Mouse (Mus musculus) ovary, postnatal 14 days (tissue): ENCODE measurements around the gene Chrna10.

ENCODE experiments used
- DNase-seq: peaks from one replicate; pipeline ENCODE4 v3.0.0; 2022; ENCODE audit warnings: low spot score

Chrna10 gene

DNA sequence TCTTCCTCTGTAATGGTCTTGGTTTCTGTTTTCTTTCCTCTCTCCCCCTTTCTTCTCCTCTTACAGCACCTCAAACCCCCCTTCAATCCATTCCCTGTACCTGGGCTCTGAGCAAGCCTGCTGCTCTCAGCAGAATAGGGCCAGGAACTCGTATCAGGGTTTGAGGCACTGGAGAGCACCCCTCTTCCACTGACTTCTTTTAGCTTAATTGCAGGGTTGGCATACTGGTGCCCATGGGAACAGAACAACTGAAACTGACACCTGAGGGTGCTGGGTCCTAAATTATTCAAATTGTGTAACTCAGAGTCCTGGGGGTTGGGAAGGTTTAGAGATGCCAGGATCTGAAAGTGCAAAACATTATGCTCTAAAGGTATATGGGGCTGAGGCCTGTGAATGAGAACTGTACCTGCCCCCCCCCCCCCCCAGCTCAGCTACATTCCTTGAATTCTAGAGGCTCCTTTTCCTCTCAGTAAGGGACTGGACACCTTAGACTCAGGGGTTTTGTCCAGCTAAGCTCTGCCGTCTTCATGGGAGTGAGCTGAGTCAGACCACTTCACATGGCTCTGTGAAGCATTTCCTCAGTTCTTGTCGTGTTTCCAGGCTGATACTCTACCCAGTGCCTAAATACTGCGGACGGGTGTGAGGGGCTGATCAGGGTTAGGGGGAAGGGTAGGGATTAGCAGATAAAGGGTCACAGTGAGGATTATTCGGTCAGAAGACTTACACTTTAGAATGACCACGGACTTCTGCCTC, at the start of gene Chrna10:
Gene Chrna10, minus strand, starts transcription at position 250 of the 753 bp plus-strand sequence.
- no peak for DNase-seq

DNA sequence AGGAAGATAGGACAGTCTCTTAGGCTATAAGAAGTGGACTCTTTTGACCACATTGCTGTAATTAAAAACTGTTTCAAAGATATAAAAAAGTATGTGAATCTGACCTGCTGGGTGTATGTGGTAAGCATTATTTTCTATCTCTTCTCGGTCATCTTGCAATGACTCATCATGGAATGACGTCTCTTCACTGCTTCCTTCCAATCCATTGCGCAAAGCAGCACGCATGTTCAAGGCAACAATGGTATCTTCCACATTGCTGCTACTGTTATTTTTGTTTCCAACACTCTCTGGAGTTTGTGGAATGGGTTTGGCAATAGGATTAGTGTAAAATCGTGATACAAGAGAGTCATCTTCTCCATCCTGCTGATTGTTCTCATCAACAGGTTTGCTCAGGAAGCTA, 37.1 kb upstream of the Chrna10 start:
- no peak for DNase-seq

DNA sequence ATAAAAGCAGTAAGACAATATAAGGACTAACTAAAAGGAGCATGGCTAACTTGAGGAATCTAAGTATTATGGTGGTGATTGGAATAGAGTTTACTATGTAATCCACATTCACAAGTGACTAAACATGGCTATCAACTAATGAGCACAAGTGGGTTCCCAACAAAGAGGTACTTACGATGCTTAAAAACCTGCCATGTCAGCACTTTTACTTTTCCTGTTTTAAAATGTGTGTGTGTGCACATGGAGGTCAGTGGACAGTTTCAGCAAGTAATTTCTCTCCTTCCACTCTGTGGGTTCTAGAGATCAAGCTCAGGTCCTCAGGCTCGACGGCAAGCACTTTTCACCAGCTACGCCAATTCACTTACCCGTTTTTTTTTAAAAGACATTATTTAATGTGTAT, 21.3 kb upstream of the Chrna10 start:
- DNase-seq: no peak

DNA sequence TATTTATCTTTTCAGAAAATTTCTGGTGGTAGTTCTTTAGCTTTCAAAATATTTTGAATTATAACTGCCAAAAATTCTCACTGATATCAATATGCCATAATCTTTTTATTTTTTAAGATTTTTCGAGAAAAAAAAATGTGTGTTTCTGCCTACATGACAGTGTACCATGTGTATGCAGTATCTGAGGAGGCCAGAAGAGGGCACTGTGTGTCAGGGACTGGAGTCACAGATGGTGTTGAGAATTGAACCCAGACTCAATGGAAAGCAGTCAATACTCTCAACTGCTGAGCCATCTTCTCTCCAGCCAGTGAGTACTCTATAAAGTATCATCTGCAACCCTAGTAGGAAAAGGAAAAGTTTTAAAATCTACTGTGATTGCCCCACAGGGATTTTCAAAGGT, 20.8 kb upstream of the Chrna10 start:
- no peak for DNase-seq

DNA sequence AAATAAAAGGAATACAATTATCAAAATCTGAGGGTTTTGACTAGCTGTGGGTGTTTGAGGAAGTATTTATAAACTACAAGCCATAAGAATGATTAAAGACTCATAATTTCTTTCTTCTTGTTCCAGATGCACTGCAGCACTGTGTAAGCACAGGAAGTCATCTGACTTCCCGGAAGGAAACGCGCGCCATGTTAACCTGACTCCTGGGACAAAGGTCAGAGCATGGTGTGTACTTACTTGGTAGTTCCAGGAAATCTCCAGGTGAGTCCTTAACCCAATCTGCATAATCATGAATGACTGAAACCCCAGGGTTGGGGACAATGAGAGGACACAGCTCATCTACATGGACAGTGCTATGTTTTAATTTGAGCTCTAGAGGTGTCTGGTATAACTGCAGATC, 15.8 kb upstream of the Chrna10 start:
- DNase-seq: no peak

- no peak for DNase-seq
Measured at GRCm38 (mm10) chr7:102120326-102120725, 3.7 kb upstream of the Chrna10 start.

DNA sequence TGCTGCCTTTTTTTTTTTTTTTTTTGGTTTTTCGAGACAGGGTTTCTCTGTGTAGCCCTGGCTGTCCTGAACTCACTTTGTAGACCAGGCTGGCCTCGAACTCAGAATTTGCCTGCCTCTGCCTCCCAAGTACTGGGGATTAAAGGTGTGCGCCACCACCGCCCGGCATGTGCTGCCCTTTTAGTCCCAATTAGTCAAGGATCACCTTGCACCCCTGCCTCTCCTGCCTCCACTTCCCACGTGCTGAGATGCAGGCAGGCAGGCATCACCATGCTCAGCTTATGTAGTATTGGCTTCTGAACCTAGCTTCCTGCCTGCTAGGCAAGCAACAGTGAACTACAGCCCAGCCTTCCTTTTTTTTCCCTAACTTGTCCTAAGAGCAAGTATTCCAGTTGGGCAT, 754 bp upstream of the Chrna10 start:
- no peak for DNase-seq

DNA sequence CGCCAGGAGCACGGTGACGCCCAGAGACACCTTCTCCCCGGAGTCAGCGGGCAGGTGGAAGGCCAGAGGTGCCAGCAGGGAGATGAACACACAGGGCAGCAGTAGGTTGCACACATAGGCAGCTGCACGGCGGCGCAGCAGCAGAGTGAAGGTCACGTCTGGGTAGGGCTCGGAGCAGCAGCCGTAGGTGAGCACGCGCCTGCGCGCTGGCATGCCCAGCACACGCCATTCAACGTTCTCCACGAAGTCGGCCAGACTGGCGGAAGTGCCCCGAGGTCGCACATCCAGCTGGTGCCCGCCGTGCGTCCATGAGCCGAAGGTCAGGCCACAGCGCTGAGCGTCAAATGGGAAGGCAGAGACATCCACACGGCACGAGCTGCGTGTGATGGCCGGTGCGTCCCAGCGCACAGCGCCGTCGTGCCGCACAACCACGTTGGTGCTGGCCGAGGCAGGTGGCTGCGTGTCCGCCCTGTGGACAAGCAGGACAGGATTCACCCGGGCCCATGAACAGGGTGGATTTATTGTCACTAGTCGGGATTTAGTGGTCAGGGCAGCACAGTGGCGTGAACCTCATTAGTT, 3.4 kb downstream of the Chrna10 start:
- no peak for DNase-seq

DNA sequence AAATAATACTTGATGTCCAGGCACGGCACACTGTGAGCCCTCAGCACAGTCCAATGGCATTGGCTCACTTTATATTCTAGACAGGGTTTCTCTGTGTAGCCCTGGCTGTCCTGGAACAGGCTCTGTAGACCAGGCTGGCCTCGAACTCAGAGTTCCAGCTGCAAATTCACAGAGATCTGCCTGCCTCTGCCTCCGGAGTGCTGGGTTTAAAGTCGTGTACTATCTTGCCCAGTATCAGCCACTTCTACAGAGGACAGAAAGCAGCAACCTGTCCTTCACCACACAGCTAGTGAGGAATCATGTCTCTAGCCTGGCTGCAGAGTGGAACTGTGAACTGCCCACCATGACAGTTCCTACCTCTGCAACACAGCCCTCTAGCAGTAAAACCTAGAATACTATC, 6.9 kb downstream of the Chrna10 start:
- DNase-seq: no peak

DNA sequence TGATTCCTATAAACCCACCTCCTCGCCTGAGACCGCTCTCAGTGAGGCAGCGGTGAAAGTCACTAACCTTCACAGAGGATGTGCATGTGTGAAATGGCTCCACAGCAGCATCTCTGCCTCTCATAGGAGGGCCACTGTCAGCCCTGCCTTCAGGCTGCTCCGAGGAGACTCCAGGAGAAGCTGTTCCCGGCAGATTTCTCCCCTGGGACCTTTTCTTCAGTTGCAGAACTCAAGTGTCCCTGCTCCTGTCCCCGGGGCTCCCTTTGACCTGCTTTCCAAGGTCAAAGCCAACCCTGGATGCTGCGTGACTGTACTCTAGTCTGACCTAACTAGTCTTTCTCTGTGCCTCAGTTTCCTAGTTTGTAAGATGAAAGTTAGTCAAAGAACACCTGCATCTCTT, 7.5 kb downstream of the Chrna10 start, which contains the start of gene Art5:
Gene Art5, minus strand, starts transcription at position 319 of the 400 bp plus-strand sequence.
- DNase-seq: no peak

GRCm38 (mm10) chr7:102108206-102108605, 8.4 kb downstream of the Chrna10 start:
- no peak for DNase-seq

DNA sequence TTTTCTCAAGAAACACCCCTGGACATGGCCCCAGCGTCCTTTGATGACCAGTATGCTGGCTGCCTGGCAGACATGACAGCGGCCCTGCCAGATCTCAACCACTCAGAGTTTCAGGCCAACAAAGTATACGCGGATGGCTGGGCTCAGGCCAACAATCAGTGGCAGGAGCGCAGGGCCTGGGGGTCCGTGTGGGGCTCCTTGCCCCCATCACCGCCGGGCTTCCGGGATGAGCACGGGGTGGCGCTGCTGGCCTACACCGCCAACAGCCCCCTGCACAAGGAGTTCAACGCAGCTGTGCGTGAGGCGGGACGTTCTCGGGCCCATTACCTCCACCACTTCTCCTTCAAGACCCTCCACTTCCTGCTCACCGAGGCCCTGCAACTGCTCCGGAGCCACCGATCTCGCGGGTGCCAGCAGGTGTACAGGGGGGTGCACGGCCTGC, 9.9 kb downstream of the Chrna10 start:
- DNase-seq: no peak

GRCm38 (mm10) chr7:102104126-102104525, 12.5 kb downstream of the Chrna10 start:
- DNase-seq: no peak

GRCm38 (mm10) chr7:102103555-102103954, 13.1 kb downstream of the Chrna10 start:
- no peak for DNase-seq

- DNase-seq: no peak
Measured at GRCm38 (mm10) chr7:102102696-102103095, 13.9 kb downstream of the Chrna10 start.

DNA sequence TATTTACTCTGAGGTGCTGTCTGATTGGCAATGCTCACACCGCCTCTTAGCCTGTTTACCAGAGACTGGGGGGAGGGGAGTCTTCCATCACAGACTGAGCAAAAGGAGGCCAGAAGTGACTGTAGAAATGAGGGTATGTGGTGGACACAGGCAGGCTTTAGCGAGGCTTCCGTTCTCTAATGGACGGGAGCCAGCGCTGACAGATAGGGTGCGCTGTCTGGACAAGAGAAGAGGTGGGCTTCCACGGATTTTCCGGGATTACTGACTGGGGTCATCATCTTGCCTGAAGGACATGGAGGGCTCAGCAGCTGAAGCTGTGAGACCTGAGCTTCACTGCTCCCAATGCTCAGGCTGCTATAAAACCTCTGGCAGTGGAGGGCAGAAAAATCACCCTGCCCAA, 14.4 kb downstream of the Chrna10 start:
- no peak for DNase-seq

GRCm38 (mm10) chr7:102101487-102101886, 15.1 kb downstream of the Chrna10 start, which contains the start of gene Art1:
Gene Art1, plus strand, starts transcription at chr7:102101743.
- DNase-seq: no peak

GRCm38 (mm10) chr7:102100868-102101267, 15.8 kb downstream of the Chrna10 start:
- no peak for DNase-seq

DNA sequence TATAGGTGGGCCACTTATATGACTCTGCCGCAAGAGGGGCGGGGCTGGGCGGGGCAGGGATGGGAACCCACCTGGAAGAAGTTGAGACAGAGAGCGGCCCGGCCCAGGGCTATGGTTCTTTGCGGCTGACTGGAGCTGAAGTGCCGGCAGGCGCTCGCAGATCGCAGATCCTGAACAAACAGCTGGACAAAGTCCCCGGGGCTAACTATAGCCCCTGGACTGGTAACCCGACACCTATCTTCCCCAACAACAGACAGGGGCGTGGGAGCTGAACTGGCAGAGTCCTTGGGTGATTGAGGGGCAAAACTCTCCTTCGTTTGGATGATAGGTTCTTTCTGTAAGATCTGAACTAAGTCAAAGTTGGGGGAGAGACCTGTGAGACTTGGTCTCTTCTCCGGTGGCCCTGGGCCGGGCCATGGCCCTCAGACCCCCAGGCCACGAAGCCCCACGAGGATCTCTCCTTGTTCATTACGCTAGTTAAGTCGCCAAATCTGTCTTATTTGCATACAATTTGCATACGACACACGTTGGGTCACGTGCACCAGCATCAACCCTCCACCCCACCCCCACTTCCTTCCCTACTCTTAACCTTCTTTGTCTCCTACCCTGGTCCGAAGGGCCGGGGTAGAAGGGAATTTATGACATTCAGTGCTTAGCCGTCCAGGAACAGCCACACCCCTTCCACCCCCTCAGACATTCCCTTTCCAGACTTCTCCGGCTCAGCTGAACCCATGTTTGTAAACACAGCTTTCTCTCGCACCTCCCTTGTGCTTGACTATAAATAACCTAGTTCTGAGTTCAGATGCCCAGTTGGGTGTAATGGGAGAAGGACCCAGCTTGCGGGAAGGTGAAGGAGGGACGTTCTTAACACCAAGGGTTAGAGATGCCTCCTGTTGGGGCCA, 16.6 kb downstream of the Chrna10 start:
- no peak for DNase-seq

- DNase-seq: no peak
Measured at GRCm38 (mm10) chr7:102087336-102087735, 29.3 kb downstream of the Chrna10 start.

DNA sequence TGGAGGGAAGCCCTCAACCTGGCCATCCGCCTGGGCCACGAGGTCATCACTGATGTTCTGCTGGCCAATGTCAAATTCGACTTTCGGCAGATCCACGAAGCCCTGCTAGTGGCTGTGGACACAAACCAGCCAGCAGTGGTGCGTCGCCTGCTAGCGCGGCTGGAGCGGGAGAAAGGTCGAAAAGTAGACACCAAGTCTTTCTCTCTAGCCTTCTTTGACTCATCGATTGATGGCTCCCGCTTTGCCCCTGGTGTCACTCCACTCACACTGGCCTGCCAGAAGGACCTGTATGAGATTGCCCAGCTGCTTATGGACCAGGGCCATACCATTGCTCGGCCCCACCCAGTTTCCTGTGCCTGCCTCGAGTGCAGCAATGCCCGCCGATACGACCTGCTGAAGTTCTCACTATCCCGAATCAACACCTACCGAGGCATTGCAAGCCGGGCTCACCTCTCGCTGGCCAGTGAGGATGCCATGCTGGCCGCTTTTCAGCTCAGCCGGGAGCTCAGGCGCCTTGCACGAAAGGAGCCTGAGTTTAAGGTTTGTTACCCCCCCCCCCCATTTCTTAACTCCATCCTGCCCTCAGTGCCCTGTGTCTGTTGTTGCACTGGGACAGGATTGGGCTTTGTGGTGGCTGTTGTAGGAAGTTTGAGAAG, 32.5 kb downstream of the Chrna10 start:
- no peak for DNase-seq

DNA sequence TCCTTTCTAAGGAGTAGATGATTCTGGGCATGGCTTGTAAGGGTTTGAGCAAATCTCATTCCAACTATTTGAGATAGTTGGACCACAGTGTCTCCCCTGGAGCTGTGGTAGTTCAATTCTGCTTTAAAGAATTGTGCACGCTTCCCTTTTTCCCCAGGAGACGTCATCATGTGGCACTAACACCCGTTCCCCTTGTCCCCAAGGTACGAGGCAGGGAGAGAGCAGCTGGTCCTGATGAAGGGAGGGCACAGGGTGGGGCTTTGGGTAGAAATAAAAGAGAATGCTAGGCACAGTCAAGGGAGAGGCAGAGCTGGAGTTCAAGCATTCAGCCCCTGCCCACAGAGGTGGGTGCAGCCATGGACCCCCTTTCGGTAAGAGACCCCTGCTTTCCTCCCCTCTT, 33.8 kb downstream of the Chrna10 start, which contains the start of gene Trpc2:
Gene Trpc2, plus strand, starts transcription at position 301 of the 400 bp plus-strand sequence.
- no peak for DNase-seq
